ENCODE assay signal across 8 mouse cellular contexts in the genomic region with DNA sequence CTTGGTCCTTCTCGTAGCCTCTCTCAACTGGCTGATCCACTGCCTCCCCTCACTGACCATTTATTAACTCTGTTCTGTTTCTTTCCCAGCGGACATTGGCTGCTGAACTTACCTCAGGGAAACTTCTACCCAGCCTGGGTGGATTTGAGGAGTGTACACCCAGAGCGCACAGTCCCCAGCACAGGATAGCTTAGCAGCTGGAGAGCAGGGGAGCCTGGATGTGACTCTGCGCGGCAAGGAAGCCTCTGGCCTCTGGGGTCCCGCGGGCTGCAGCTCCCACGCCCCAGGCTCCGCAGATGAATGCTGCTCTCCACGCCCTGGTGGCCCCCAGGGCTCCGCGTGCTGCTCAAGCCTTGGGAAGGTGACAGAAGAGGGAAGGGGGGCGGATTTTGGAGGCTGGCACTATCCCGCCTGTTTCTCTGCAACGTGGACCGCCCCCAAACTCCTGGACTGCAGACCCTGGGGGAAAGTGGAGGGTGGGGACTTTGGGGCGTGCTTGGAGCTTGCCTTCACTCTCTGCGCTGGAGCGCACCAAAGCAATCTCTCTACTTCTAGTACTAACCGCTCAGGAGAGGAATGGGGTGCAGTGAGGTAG. TPM values are rescaled to one million over a fixed set of nuclear protein-coding genes. Genes with fewer than 3 reads are reported as not detected.
DNase-seq lines count a peak whose midpoint lies in the region; ATAC-seq and TF ChIP-seq lines count a peak whose summit lies in the region.
"Had no signal": no experiment of that assay in that cellular context is flagged by ENCODE, and none has a peak within 500 bp of the region (broad histone marks: within the 10 kb centered on the region; RNA-seq: fewer than 3 reads in every experiment).

A gene (minus strand): TSS at position 370 of the 595 bp plus-strand sequence.

- no peaks in the 10 kb centered on the region for H3K36me3 ChIP-seq in ES-Bruce4 (ENCODE audit: control insufficient read depth, insufficient read depth, low read length, poor library complexity, severe bottlenecking)
- no peaks in the 10 kb centered on the region for H3K36me3 ChIP-seq in embryonic facial prominence, embryonic 10.5 days (replicated peaks)
- H3K36me3 ChIP-seq in heart, embryonic 15.5 days = no peaks in the 10 kb centered on the region
- H3K36me3 ChIP-seq in limb, embryonic 12.5 days = no peaks in the 10 kb centered on the region
- H3K36me3 ChIP-seq: liver, embryonic 13.5 days had no signal

- H3K4me1 ChIP-seq in ES-Bruce4 (ENCODE audit: control insufficient read depth, insufficient read depth, low read length) = peaks cover 2% of the 10 kb centered on the region
- H3K4me1 ChIP-seq in embryonic facial prominence, embryonic 10.5 days = peaks cover 10% of the 10 kb centered on the region
- peaks cover 4% of the 10 kb centered on the region for H3K4me1 ChIP-seq in heart, embryonic 15.5 days (replicated peaks)
- peaks cover 8% of the 10 kb centered on the region for H3K4me1 ChIP-seq in limb, embryonic 12.5 days (replicated peaks)
- H3K4me1 ChIP-seq: liver, embryonic 13.5 days had no signal

- DNase-seq in embryonic facial prominence, embryonic 10.5 days (ENCODE audit: low spot score) = peak; percentile 21
- no peak for DNase-seq in thymus, postnatal 0 days (ENCODE audit: low spot score)
- DNase-seq in cerebellum, postnatal 10 days = no peak
- DNase-seq: liver, embryonic 13.5 days had no signal

- H3K4me3 ChIP-seq in ES-Bruce4 (ENCODE audit: low read depth, low read length) = peak within 1 kb of the TSS; percentile 39; the same call in 1 of the 2 replicates
- H3K4me3 ChIP-seq in embryonic facial prominence, embryonic 10.5 days = peak within 1 kb of the TSS; percentile 41; the same call in 1 of the 2 replicates
- peak within 1 kb of the TSS; percentile 34 for H3K4me3 ChIP-seq in heart, embryonic 15.5 days
- peak within 1 kb of the TSS; percentile 19; the same call in 1 of the 2 replicates for H3K4me3 ChIP-seq in limb, embryonic 12.5 days (replicated peaks)
- H3K4me3 ChIP-seq: liver, embryonic 13.5 days had no signal

- TF ChIP-seq EP300 in ES-Bruce4 (IDR thresholded peaks at IDR 0.05; ENCODE audit: insufficient read depth, low read depth, low read length) = no peak

- H3K27me3 ChIP-seq in ES-Bruce4 (ENCODE audit: control insufficient read depth, insufficient read depth, low read length, poor library complexity, severe bottlenecking) = no peaks in the 10 kb centered on the region; the same call in 1 of the 2 replicates
- H3K27me3 ChIP-seq in embryonic facial prominence, embryonic 10.5 days (replicated peaks; ENCODE audit: low read depth, poor library complexity, severe bottlenecking) = peaks cover 35% of the 10 kb centered on the region
- peaks cover 12% of the 10 kb centered on the region for H3K27me3 ChIP-seq in heart, embryonic 15.5 days
- peaks cover 23% of the 10 kb centered on the region for H3K27me3 ChIP-seq in limb, embryonic 12.5 days
- H3K27me3 ChIP-seq: liver, embryonic 13.5 days had no signal

- peak; percentile 47 for ATAC-seq in heart, embryonic 15.5 days (replicated peaks; ENCODE audit: insufficient number of reproducible peaks, insufficient read depth, low FRiP score, low read depth)
- no peak for ATAC-seq in limb, embryonic 12.5 days (ENCODE audit: insufficient number of reproducible peaks, insufficient read depth, low FRiP score, low TSS enrichment, low read depth)
- ATAC-seq in erythroblast, adult 5-6 weeks (replicated peaks; ENCODE audit: low FRiP score, poor library complexity, severe bottlenecking) = no peak

- 22% methylated on average over 20 of the region's 20 CpGs for WGBS in embryonic facial prominence, embryonic 10.5 days
- WGBS in heart, embryonic 15.5 days = 19% methylated on average over 20 of the region's 20 CpGs
- WGBS in limb, embryonic 12.5 days = 16% methylated on average over 20 of the region's 20 CpGs

- peak within 1 kb of the TSS; percentile 56 for H3K4me2 ChIP-seq in heart, embryonic 15.5 days
- peak within 1 kb of the TSS; percentile 56 for H3K4me2 ChIP-seq in limb, embryonic 12.5 days
- H3K4me2 ChIP-seq: liver, embryonic 13.5 days had no signal

- H3K27ac ChIP-seq in ES-Bruce4 (ENCODE audit: insufficient read depth, low read length) = no peak within 1 kb of the TSS
- H3K27ac ChIP-seq in embryonic facial prominence, embryonic 10.5 days (replicated peaks) = 0 out of 2 replicates have a peak within 1 kb of the TSS, but pooled peaks have one; percentile 40
- peak within 1 kb of the TSS; percentile 60 for H3K27ac ChIP-seq in heart, embryonic 15.5 days
- H3K27ac ChIP-seq in limb, embryonic 12.5 days = no peak within 1 kb of the TSS
- H3K27ac ChIP-seq: liver, embryonic 13.5 days had no signal

- TF ChIP-seq POLR2A in ES-Bruce4 (IDR thresholded peaks at IDR 0.05; ENCODE audit: insufficient read depth, low read length) = no peak

- no peaks in the 10 kb centered on the region for H3K9me3 ChIP-seq in ES-Bruce4 (replicated peaks; ENCODE audit: control insufficient read depth, insufficient read depth, low read length, poor library complexity, severe bottlenecking)
- no peaks in the 10 kb centered on the region for H3K9me3 ChIP-seq in embryonic facial prominence, embryonic 10.5 days
- no peaks in the 10 kb centered on the region for H3K9me3 ChIP-seq in heart, embryonic 15.5 days (replicated peaks)
- H3K9me3 ChIP-seq in limb, embryonic 12.5 days = no peaks in the 10 kb centered on the region
- H3K9me3 ChIP-seq: liver, embryonic 13.5 days had no signal

- TF ChIP-seq CTCF in ES-Bruce4 (IDR thresholded peaks at IDR 0.05; ENCODE audit: low read depth, low read length) = no peak

- no peak within 1 kb of the TSS for H3K9ac ChIP-seq in ES-Bruce4 (ENCODE audit: low read depth, poor library complexity, severe bottlenecking)
- peak within 1 kb of the TSS; percentile 18 for H3K9ac ChIP-seq in heart, embryonic 15.5 days
- peak within 1 kb of the TSS; percentile 40 for H3K9ac ChIP-seq in limb, embryonic 12.5 days (replicated peaks)
- H3K9ac ChIP-seq: liver, embryonic 13.5 days had no signal

RNA-seq across cellular contexts. Expression of the gene that starts here (rescaled TPM):
- polyA plus RNA-seq in ES-Bruce4 (2011; ENCODE audit: insufficient read depth, insufficient read length, low read depth, missing spikeins) = not detected in 2 replicates
- polyA plus RNA-seq in embryonic facial prominence, embryonic 10.5 days (2016; fragmentation: Nextera tagmentation; extraction: Ambion mirVana) = 0.06 and 0.11 TPM in 2 replicates
- 3.6 and 5.1 TPM in 2 replicates for polyA plus RNA-seq in heart, embryonic 15.5 days (2015; fragmentation: Nextera tagmentation; extraction: Ambion mirVana)
- 0.50 and 0.60 TPM in 2 replicates for polyA plus RNA-seq in limb, embryonic 12.5 days (2016; fragmentation: Nextera tagmentation; extraction: Ambion mirVana)
- not detected in 2 replicates for total RNA-seq in erythroblast, adult 5-6 weeks (2015; ENCODE audit: low replicate concordance)
- total RNA-seq in erythroblast, adult 5-6 weeks (2017; ENCODE audit: low replicate concordance) = not detected in 2 replicates
- 0.33 and 0.48 TPM in 2 replicates for polyA plus RNA-seq in thymus, postnatal 0 days (2015; fragmentation: Nextera tagmentation; extraction: Ambion mirVana)

Comparison
In these comparisons a context has a peak if more than half of its experiments do, and no peak if none do; other contexts are left out.
1. Peak in DNase-seq, H3K4me3 ChIP-seq and H3K27ac ChIP-seq in embryonic facial prominence, embryonic 10.5 days; RNA of the gene not detected or under 1 TPM.